Comparison of ENCODE assay signal across 8 mouse cellular contexts in the genomic region with DNA sequence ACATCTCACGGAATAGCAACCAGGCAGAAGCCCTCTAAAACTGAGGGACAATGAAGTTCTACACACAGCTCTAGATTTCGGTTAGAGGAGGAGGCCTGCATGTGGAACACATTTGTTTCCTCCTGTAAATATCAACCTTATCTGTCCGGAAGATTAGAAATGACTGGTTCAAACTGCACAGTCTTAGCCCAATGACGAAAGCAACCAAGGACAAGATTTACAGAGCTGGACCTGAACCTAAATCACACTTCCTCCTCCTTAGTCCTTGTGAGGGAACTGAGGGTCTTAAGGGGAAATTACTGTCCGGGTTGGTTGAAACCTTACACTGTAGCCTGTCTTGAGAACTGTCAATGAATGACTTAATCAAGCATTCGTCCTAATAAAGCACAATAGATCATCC. TPM values are rescaled to one million over a fixed set of nuclear protein-coding genes. Genes with fewer than 3 reads are reported as not detected.
A peak's percentile ranks its signal among the peaks of the same experiment; 100 is the strongest.
DNase-seq lines count a peak whose midpoint lies in the region; ATAC-seq and TF ChIP-seq lines count a peak whose summit lies in the region.

No protein-coding gene starts in this region.

- 4% methylated on average over 6 of the region's 6 CpGs for WGBS in kidney, postnatal 0 days
- 21% methylated on average over 6 of the region's 6 CpGs for WGBS in embryonic facial prominence, embryonic 13.5 days
- 8% methylated on average over 6 of the region's 6 CpGs for WGBS in intestine, postnatal 0 days
- 41% methylated on average over 6 of the region's 6 CpGs for WGBS in neural tube, embryonic 14.5 days

- no peaks in the 10 kb centered on the region for H3K27me3 ChIP-seq in kidney, postnatal 0 days (ENCODE audit: insufficient read depth, low read length)
- no peaks in the 10 kb centered on the region; the same call in 1 of the 2 replicates for H3K27me3 ChIP-seq in embryonic facial prominence, embryonic 13.5 days
- no peaks in the 10 kb centered on the region for H3K27me3 ChIP-seq in intestine, postnatal 0 days (replicated peaks; ENCODE audit: control insufficient read depth, insufficient read depth, low read length)
- no peaks in the 10 kb centered on the region for H3K27me3 ChIP-seq in neural tube, embryonic 14.5 days (ENCODE audit: control insufficient read depth, insufficient read depth, low read length)

- no peaks in the 10 kb centered on the region for H3K36me3 ChIP-seq in kidney, postnatal 0 days (ENCODE audit: insufficient read depth, low read length)
- no peaks in the 10 kb centered on the region for H3K36me3 ChIP-seq in embryonic facial prominence, embryonic 13.5 days
- H3K36me3 ChIP-seq in intestine, postnatal 0 days (ENCODE audit: control insufficient read depth, insufficient read depth), result no peaks in the 10 kb centered on the region
- no peaks in the 10 kb centered on the region for H3K36me3 ChIP-seq in neural tube, embryonic 14.5 days (ENCODE audit: control insufficient read depth, insufficient read depth, low read length)

- DNase-seq in kidney, postnatal 0 days (ENCODE audit: low spot score), result peak; percentile 45
- DNase-seq in kidney, adult 8-10 months, result no peak
- no peak for DNase-seq in thymus, adult 18-20 months
- DNase-seq in right cerebral cortex, adult 2 months (ENCODE audit: low spot score in 2 of 2), result no peak
- DNase-seq in thymus, postnatal 25 days, result no peak

- H3K9me3 ChIP-seq in kidney, postnatal 0 days (replicated peaks; ENCODE audit: low read length), result no peaks in the 10 kb centered on the region
- H3K9me3 ChIP-seq in embryonic facial prominence, embryonic 13.5 days, result no peaks in the 10 kb centered on the region
- no peaks in the 10 kb centered on the region for H3K9me3 ChIP-seq in intestine, postnatal 0 days (ENCODE audit: control insufficient read depth)
- H3K9me3 ChIP-seq in neural tube, embryonic 14.5 days (ENCODE audit: control insufficient read depth, low read length), result no peaks in the 10 kb centered on the region

- peak overlapping the region; percentile 88 for H3K4me2 ChIP-seq in kidney, postnatal 0 days (ENCODE audit: low read length)
- H3K4me2 ChIP-seq in embryonic facial prominence, embryonic 13.5 days, result peak overlapping the region; percentile 93
- H3K4me2 ChIP-seq in intestine, postnatal 0 days (replicated peaks; ENCODE audit: low read depth), result peak overlapping the region; percentile 70
- H3K4me2 ChIP-seq in neural tube, embryonic 14.5 days (ENCODE audit: low read depth, low read length), result peak overlapping the region; percentile 87

- H3K9ac ChIP-seq in kidney, postnatal 0 days (ENCODE audit: low read depth, low read length), result peak overlapping the region; percentile 90
- H3K9ac ChIP-seq in embryonic facial prominence, embryonic 13.5 days, result peak overlapping the region; percentile 94
- H3K9ac ChIP-seq in intestine, postnatal 0 days (ENCODE audit: low read depth, low read length), result peak overlapping the region; percentile 97
- H3K9ac ChIP-seq in neural tube, embryonic 14.5 days (replicated peaks; ENCODE audit: low read depth, low read length), result peak overlapping the region; percentile 95

- ATAC-seq in kidney, postnatal 0 days (replicated peaks; ENCODE audit: low FRiP score, low read depth), result no peak
- ATAC-seq in embryonic facial prominence, embryonic 13.5 days (ENCODE audit: insufficient number of reproducible peaks, insufficient read depth, low FRiP score, low TSS enrichment, low read depth), result no peak
- ATAC-seq in intestine, postnatal 0 days, result no peak
- no peak for ATAC-seq in neural tube, embryonic 14.5 days (ENCODE audit: low read depth)

- peaks cover 10% of the 10 kb centered on the region; the same call in 1 of the 2 replicates for H3K4me1 ChIP-seq in kidney, postnatal 0 days (replicated peaks; ENCODE audit: insufficient read depth, low read length)
- H3K4me1 ChIP-seq in embryonic facial prominence, embryonic 13.5 days, result peaks cover 39% of the 10 kb centered on the region
- peaks cover 10% of the 10 kb centered on the region for H3K4me1 ChIP-seq in intestine, postnatal 0 days (replicated peaks; ENCODE audit: control insufficient read depth, insufficient read depth, low read length)
- H3K4me1 ChIP-seq in neural tube, embryonic 14.5 days (ENCODE audit: control insufficient read depth, insufficient read depth, low read length), result peaks cover 25% of the 10 kb centered on the region; the same call in 1 of the 2 replicates

- H3K27ac ChIP-seq in kidney, postnatal 0 days, result peak overlapping the region; percentile 96
- peak overlapping the region; percentile 12; the same call in 1 of the 2 replicates for H3K27ac ChIP-seq in embryonic facial prominence, embryonic 13.5 days
- peak overlapping the region; percentile 100 for H3K27ac ChIP-seq in intestine, postnatal 0 days (ENCODE audit: low read depth, low read length)
- no peak overlapping the region for H3K27ac ChIP-seq in neural tube, embryonic 14.5 days (ENCODE audit: low read depth, low read length)

- H3K4me3 ChIP-seq in kidney, postnatal 0 days (replicated peaks; ENCODE audit: low read depth, low read length), result peak overlapping the region; percentile 89
- peak overlapping the region; percentile 99 for H3K4me3 ChIP-seq in embryonic facial prominence, embryonic 13.5 days
- H3K4me3 ChIP-seq in intestine, postnatal 0 days (ENCODE audit: low read depth, low read length), result peak overlapping the region; percentile 96
- H3K4me3 ChIP-seq in neural tube, embryonic 14.5 days (ENCODE audit: low read depth, low read length), result peak overlapping the region; percentile 96

- TF ChIP-seq CTCF in kidney, postnatal 0 days (IDR thresholded peaks at IDR 0.05; ENCODE audit: low read depth), result no peak
- no peak for TF ChIP-seq CTCF in intestine, postnatal 0 days (IDR thresholded peaks at IDR 0.05; ENCODE audit: low read depth)

RNA-seq across cellular contexts. Expression of a gene that starts 1.5 kb away (rescaled TPM):
- 27.7 and 31.6 TPM in 2 replicates for polyA plus RNA-seq in kidney, postnatal 0 days (2015; fragmentation: Nextera tagmentation; extraction: Ambion mirVana)
- polyA plus RNA-seq in embryonic facial prominence, embryonic 13.5 days (2015; fragmentation: Nextera tagmentation; extraction: Ambion mirVana), result 33.7 and 34.6 TPM in 2 replicates
- polyA plus RNA-seq in intestine, postnatal 0 days (2015; fragmentation: Nextera tagmentation; extraction: Ambion mirVana), result 26.4 and 27.2 TPM in 2 replicates
- 43.4 and 54.1 TPM in 2 replicates for polyA plus RNA-seq in neural tube, embryonic 14.5 days (2014; fragmentation: Nextera tagmentation; extraction: Ambion mirVana)

RNA-seq across cellular contexts. Expression of a gene that starts 30.6 kb away (rescaled TPM):
- polyA plus RNA-seq in kidney, postnatal 0 days (2015; fragmentation: Nextera tagmentation; extraction: Ambion mirVana), result 12.6 and 14.3 TPM in 2 replicates
- 2.0 and 3.4 TPM in 2 replicates for polyA plus RNA-seq in embryonic facial prominence, embryonic 13.5 days (2015; fragmentation: Nextera tagmentation; extraction: Ambion mirVana)
- polyA plus RNA-seq in intestine, postnatal 0 days (2015; fragmentation: Nextera tagmentation; extraction: Ambion mirVana), result 2.2 and 2.8 TPM in 2 replicates
- polyA plus RNA-seq in neural tube, embryonic 14.5 days (2014; fragmentation: Nextera tagmentation; extraction: Ambion mirVana), result 0.43 and 1.5 TPM in 2 replicates

RNA-seq across cellular contexts. Expression of a gene that starts 40.8 kb away (rescaled TPM):
- 25.4 and 25.9 TPM in 2 replicates for polyA plus RNA-seq in kidney, postnatal 0 days (2015; fragmentation: Nextera tagmentation; extraction: Ambion mirVana)
- polyA plus RNA-seq in embryonic facial prominence, embryonic 13.5 days (2015; fragmentation: Nextera tagmentation; extraction: Ambion mirVana), result 10.2 and 12.7 TPM in 2 replicates
- 163 and 172 TPM in 2 replicates for polyA plus RNA-seq in intestine, postnatal 0 days (2015; fragmentation: Nextera tagmentation; extraction: Ambion mirVana)
- polyA plus RNA-seq in neural tube, embryonic 14.5 days (2014; fragmentation: Nextera tagmentation; extraction: Ambion mirVana), result 1.2 and 2.0 TPM in 2 replicates
